Mouse (Mus musculus): Measurements from ENCODE around the gene Oxct2a. TPM values are rescaled to one million over a fixed set of nuclear protein-coding genes. Genes with fewer than 3 reads are reported as not detected.
"Not testable (repeated sequence)": the region's sequence is repeated elsewhere in the genome, so short reads cannot be mapped to it uniquely, and the experiment has no call there.

The Oxct2a gene
- polyA plus RNA-seq, 1 experiment from 2014 or later, result not detected

- Histone ChIP-seq H3K36me3 (ENCODE audit: insufficient read depth, low read length) (no peaks in the 10 kb centered on the region), H3K4me2 (ENCODE audit: low read length) (peak within 1 kb of the TSS; percentile 87), H3K4me1 (replicated peaks; ENCODE audit: insufficient read depth, low read length) (peaks cover 6% of the 10 kb centered on the region), H3K27me3 (ENCODE audit: insufficient read depth, low read length) (peaks cover 20% of the 10 kb centered on the region), H3K9ac (ENCODE audit: low read depth, low read length) (peak within 1 kb of the TSS; percentile 39), H3K9me3 (replicated peaks; ENCODE audit: low read length) (no peaks in the 10 kb centered on the region), H3K27ac (no peak within 1 kb of the TSS), H3K4me3 (replicated peaks; ENCODE audit: low read depth, low read length) (peak within 1 kb of the TSS; percentile 50)
- DNase-seq (ENCODE audit: low spot score) (peak; percentile 80), ATAC-seq (replicated peaks; ENCODE audit: low FRiP score, low read depth) (peak; percentile 88)
- under 1% methylated on average over 64 of the region's 65 CpGs for WGBS
- TF ChIP-seq CTCF (IDR thresholded peaks at IDR 0.05; ENCODE audit: low read depth), result no peak
These were observed 19.4 kb upstream of the Oxct2a start, which contains the start of gene Bmp8a for GRCm38 (mm10) chr4:123342642-123343470. Gene Bmp8a (minus strand): TSS chr4:123343252.

GRCm38 (mm10) chr4:123342091-123342641 lies 18.7 kb upstream of the Oxct2a start:
- Histone ChIP-seq H3K36me3 (ENCODE audit: insufficient read depth, low read length) (no peaks in the 10 kb centered on the region), H3K4me2 (ENCODE audit: low read length) (peak overlapping the region; percentile 87), H3K27ac (no peak overlapping the region), H3K27me3 (ENCODE audit: insufficient read depth, low read length) (peaks cover 20% of the 10 kb centered on the region), H3K4me1 (replicated peaks; ENCODE audit: insufficient read depth, low read length) (peaks cover 6% of the 10 kb centered on the region), H3K9me3 (replicated peaks; ENCODE audit: low read length) (no peaks in the 10 kb centered on the region), H3K9ac (ENCODE audit: low read depth, low read length) (peak overlapping the region; percentile 39; the same call in 1 of the 2 replicates), H3K4me3 (replicated peaks; ENCODE audit: low read depth, low read length) (peak overlapping the region; percentile 50)
- TF ChIP-seq CTCF (IDR thresholded peaks at IDR 0.05; ENCODE audit: low read depth), result no peak
- 3% methylated on average over 43 of the region's 43 CpGs for WGBS
- ATAC-seq (replicated peaks; ENCODE audit: low FRiP score, low read depth), result peak; percentile 33
- no peak for DNase-seq (ENCODE audit: low spot score)

- Histone ChIP-seq H3K4me2 (ENCODE audit: low read length) (no peak overlapping the region), H3K36me3 (ENCODE audit: insufficient read depth, low read length) (no peaks in the 10 kb centered on the region), H3K4me1 (replicated peaks; ENCODE audit: insufficient read depth, low read length) (peaks cover 6% of the 10 kb centered on the region), H3K9me3 (replicated peaks; ENCODE audit: low read length) (no peaks in the 10 kb centered on the region), H3K4me3 (replicated peaks; ENCODE audit: low read depth, low read length) (no peak overlapping the region), H3K27me3 (ENCODE audit: insufficient read depth, low read length) (peaks cover 20% of the 10 kb centered on the region), H3K9ac (ENCODE audit: low read depth, low read length) (no peak overlapping the region), H3K27ac (no peak overlapping the region)
- 76% methylated on average over 5 of the region's 5 CpGs for WGBS
- no peak for DNase-seq (ENCODE audit: low spot score)
- no peak for TF ChIP-seq CTCF (IDR thresholded peaks at IDR 0.05; ENCODE audit: low read depth)
- no peak for ATAC-seq (replicated peaks; ENCODE audit: low FRiP score, low read depth)
These were observed 16.8 kb upstream of the Oxct2a start for GRCm38 (mm10) chr4:123340232-123340631.

GRCm38 (mm10) chr4:123337693-123338092 lies 14.3 kb upstream of the Oxct2a start:
- Histone ChIP-seq H3K27ac (no peak overlapping the region), H3K27me3 (ENCODE audit: insufficient read depth, low read length) (peaks cover 15% of the 10 kb centered on the region), H3K4me2 (ENCODE audit: low read length) (no peak overlapping the region), H3K9me3 (replicated peaks; ENCODE audit: low read length) (no peaks in the 10 kb centered on the region), H3K9ac (ENCODE audit: low read depth, low read length) (no peak overlapping the region), H3K4me1 (replicated peaks; ENCODE audit: insufficient read depth, low read length) (peaks cover 6% of the 10 kb centered on the region), H3K4me3 (replicated peaks; ENCODE audit: low read depth, low read length) (no peak overlapping the region), H3K36me3 (ENCODE audit: insufficient read depth, low read length) (no peaks in the 10 kb centered on the region)
- ATAC-seq (replicated peaks; ENCODE audit: low FRiP score, low read depth), result no peak
- 65% methylated on average over 4 of the region's 4 CpGs for WGBS
- no peak for DNase-seq (ENCODE audit: low spot score)
- no peak for TF ChIP-seq CTCF (IDR thresholded peaks at IDR 0.05; ENCODE audit: low read depth)

GRCm38 (mm10) chr4:123335796-123336585 lies 12.6 kb upstream of the Oxct2a start:
- no peak for DNase-seq (ENCODE audit: low spot score)
- Histone ChIP-seq H3K4me2 (ENCODE audit: low read length) (no peak overlapping the region), H3K27ac (no peak overlapping the region), H3K4me3 (replicated peaks; ENCODE audit: low read depth, low read length) (no peak overlapping the region), H3K4me1 (replicated peaks; ENCODE audit: insufficient read depth, low read length) (no peaks in the 10 kb centered on the region), H3K9me3 (replicated peaks; ENCODE audit: low read length) (no peaks in the 10 kb centered on the region), H3K36me3 (ENCODE audit: insufficient read depth, low read length) (no peaks in the 10 kb centered on the region), H3K9ac (ENCODE audit: low read depth, low read length) (no peak overlapping the region), H3K27me3 (ENCODE audit: insufficient read depth, low read length) (no peaks in the 10 kb centered on the region)
- WGBS, result 68% methylated on average over 14 of the region's 14 CpGs
- TF ChIP-seq CTCF (IDR thresholded peaks at IDR 0.05; ENCODE audit: low read depth), result no peak
- ATAC-seq (replicated peaks; ENCODE audit: low FRiP score, low read depth), result no peak

GRCm38 (mm10) chr4:123335244-123335643 lies 11.8 kb upstream of the Oxct2a start:
- not testable (repeated sequence) for H3K9ac ChIP-seq (ENCODE audit: low read depth, low read length); H3K9me3 ChIP-seq (replicated peaks; ENCODE audit: low read length); ATAC-seq (replicated peaks; ENCODE audit: low FRiP score, low read depth); DNase-seq (ENCODE audit: low spot score); H3K27me3 ChIP-seq (ENCODE audit: insufficient read depth, low read length); H3K27ac ChIP-seq; H3K4me1 ChIP-seq (replicated peaks; ENCODE audit: insufficient read depth, low read length); H3K4me3 ChIP-seq (replicated peaks; ENCODE audit: low read depth, low read length); H3K36me3 ChIP-seq (ENCODE audit: insufficient read depth, low read length); H3K4me2 ChIP-seq (ENCODE audit: low read length)
- WGBS, result 79% methylated on average over 10 of the region's 10 CpGs
